Mouse (Mus musculus) heart, postnatal 0 days (tissue): ENCODE results near the gene Ube2d2b. TPM values are rescaled to one million over a fixed set of nuclear protein-coding genes. Genes with fewer than 3 reads are reported as not detected.

Source experiments
- ATAC-seq: fragments of 200-750 bp; cut with Nextera tagmentation; 2 replicates; pipeline ENCODE4 v1.8.0; 2017; ENCODE audit warnings: low read depth, moderate number of reproducible peaks, moderate library complexity; ENCODE audit not compliant: insufficient read depth
- DNase-seq: peaks from one replicate; pipeline ENCODE4 v3.0.0-alpha.2; 2016; ENCODE audit warnings: low spot score
- H3K27ac ChIP-seq: fragments of 300-500 bp; sonication (generic); 2 replicates; pipeline ENCODE4 v1.5.1; 2014; ENCODE audit warnings: low read depth, mild to moderate bottlenecking
- H3K27me3 ChIP-seq: fragments of 300-500 bp; sonication (generic); 2 replicates; pipeline ENCODE4 v1.6.1; 2014; ENCODE audit warnings: low read length, mixed read lengths; ENCODE audit not compliant: control insufficient read depth, insufficient read depth
- H3K36me3 ChIP-seq: fragments of 300-500 bp; sonication (generic); replicated peaks from 2 replicates; pipeline ENCODE4 v1.6.1; 2014; ENCODE audit warnings: low read length, mixed read lengths; ENCODE audit not compliant: control insufficient read depth, insufficient read depth
- H3K4me1 ChIP-seq: fragments of 300-500 bp; sonication (generic); 2 replicates; pipeline ENCODE4 v1.6.1; 2014; ENCODE audit warnings: antibody characterized with exemption; ENCODE audit not compliant: control insufficient read depth, insufficient read depth
- H3K4me2 ChIP-seq: fragments of 300-500 bp; sonication (generic); 2 replicates; pipeline ENCODE4 v1.6.1; 2014; ENCODE audit warnings: low read depth, mild to moderate bottlenecking, low read length, moderate library complexity
- H3K4me3 ChIP-seq: fragments of 300-500 bp; sonication (generic); 2 replicates; pipeline ENCODE4 v1.5.1; 2014; ENCODE audit warnings: low read depth, low read length
- H3K9ac ChIP-seq: fragments of 300-500 bp; sonication (generic); replicated peaks from 2 replicates; pipeline ENCODE4 v1.6.1; 2014; ENCODE audit warnings: low read depth, low read length, mixed read lengths
- H3K9me3 ChIP-seq: fragments of 300-500 bp; sonication (generic); replicated peaks from 2 replicates; pipeline ENCODE4 v1.6.1; 2016; ENCODE audit warnings: low read length; ENCODE audit not compliant: control insufficient read depth
- CTCF ChIP-seq: IDR thresholded peaks from 2 replicates; pipeline ENCODE4 v1.5.1; 2016; ENCODE audit warnings: antibody characterized with exemption, control low read depth, low read depth
- EP300 ChIP-seq: IDR thresholded peaks from 2 replicates; pipeline ENCODE4 v1.6.1; 2016; ENCODE audit warnings: antibody characterized with exemption, low read depth
- WGBS: fragments of 180-500 bp; shearing (Covaris S2); extraction: QIAGEN DNeasy Blood & Tissue Kit; methylation state at CpG from one replicate; pipeline ENCODE4 v1.1.7; 2014; 5-methylcytosine and 5-hydroxymethylcytosine counted together
- polyA plus RNA-seq: library from polyadenylated mRNA; unstranded; fragments of >200 nt; fragmentation: Nextera tagmentation; extraction: Ambion mirVana; gene quantifications from 2 replicates; pipeline ENCODE4 v1.2.1, GENCODE M21; 2015
- total RNA-seq: library from RNA; depleted of rRNA; stranded (reverse); fragments of >200 nt; gene quantifications from 2 replicates; pipeline ENCODE4 v1.2.3, GENCODE M21; 2014; ENCODE audit warnings: low replicate concordance

Gene Ube2d2b
- total and polyA plus RNA-seq, 2 experiments from 2014 or later: not detected

GRCm38 (mm10) chr5:107854556-107854955, 24.7 kb downstream of the Ube2d2b start:
- Histone ChIP-seq H3K4me1 (peaks cover 30% of the 10 kb centered on the region), H3K4me3 (no peak overlapping the region), H3K27ac (0 out of 2 replicates have a peak overlapping the region, but pooled peaks have one; percentile 70), H3K9me3 (0 out of 2 replicates have a peak, but pooled peaks cover 6% of the 10 kb centered on the region), H3K4me2 (no peak overlapping the region), H3K9ac (no peak overlapping the region), H3K27me3 (no peaks in the 10 kb centered on the region), H3K36me3 (peaks cover 5% of the 10 kb centered on the region; the same call in 1 of the 2 replicates)
- TF ChIP-seq EP300 (no peak), CTCF (no peak)
- DNase-seq (no peak), ATAC-seq (no peak)
- WGBS: 34% methylated on average over 3 of the region's 3 CpGs

GRCm38 (mm10) chr5:107855546-107855945, 25.6 kb downstream of the Ube2d2b start:
- no peak overlapping the region for H3K27ac ChIP-seq
- no peak overlapping the region for H3K4me3 ChIP-seq
- DNase-seq (no peak), ATAC-seq (no peak)
- no peaks in the 10 kb centered on the region for H3K36me3 ChIP-seq
- peaks cover 30% of the 10 kb centered on the region for H3K4me1 ChIP-seq
- no peaks in the 10 kb centered on the region for H3K9me3 ChIP-seq
- H3K4me2 ChIP-seq: no peak overlapping the region
- TF ChIP-seq EP300: no peak
- no peak for TF ChIP-seq CTCF
- no peaks in the 10 kb centered on the region for H3K27me3 ChIP-seq
- WGBS: 69% methylated on average over 2 of the region's 2 CpGs
- no peak overlapping the region for H3K9ac ChIP-seq

- H3K9me3 ChIP-seq: no peaks in the 10 kb centered on the region
- no peak for DNase-seq
- TF ChIP-seq CTCF (peak; percentile 50), EP300 (no peak)
- no peak overlapping the region for H3K27ac ChIP-seq
- H3K4me1 ChIP-seq: peaks cover 16% of the 10 kb centered on the region
- ATAC-seq: no peak
- 51% methylated on average over 2 of the region's 2 CpGs for WGBS
- no peaks in the 10 kb centered on the region for H3K27me3 ChIP-seq
- no peak overlapping the region for H3K4me3 ChIP-seq
- no peak overlapping the region for H3K4me2 ChIP-seq
- no peak overlapping the region for H3K9ac ChIP-seq
- no peaks in the 10 kb centered on the region for H3K36me3 ChIP-seq
These were observed 29.1 kb downstream of the Ube2d2b start for GRCm38 (mm10) chr5:107858963-107859362.

DNA sequence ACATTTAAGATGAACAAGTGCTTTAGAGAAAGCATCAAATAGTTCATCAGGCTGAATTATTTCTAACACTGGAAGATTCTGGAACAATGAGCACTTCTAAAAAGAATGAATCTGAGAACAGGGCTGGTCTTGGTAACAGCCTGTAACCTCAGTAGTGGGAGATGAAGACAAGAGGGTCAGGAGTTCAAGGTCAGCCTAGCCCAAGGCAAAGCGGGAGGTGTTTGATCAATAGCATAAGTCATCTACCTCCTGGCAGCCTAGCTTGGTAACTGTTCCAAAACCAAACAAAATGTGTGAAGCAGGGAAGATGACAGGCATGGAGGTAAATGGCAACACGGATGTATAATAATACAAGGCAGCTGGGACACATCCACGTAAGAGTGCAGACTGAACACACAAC, 34.1 kb downstream of the Ube2d2b start:
- ATAC-seq: no peak
- Histone ChIP-seq H3K4me3 (no peak overlapping the region), H3K4me2 (no peak overlapping the region), H3K9me3 (no peaks in the 10 kb centered on the region), H3K27ac (no peak overlapping the region), H3K36me3 (no peaks in the 10 kb centered on the region), H3K9ac (no peak overlapping the region), H3K27me3 (no peaks in the 10 kb centered on the region), H3K4me1 (peaks cover 16% of the 10 kb centered on the region)
- no peak for DNase-seq
- WGBS: 82% methylated on average over 3 of the region's 3 CpGs
- TF ChIP-seq CTCF (no peak), EP300 (no peak)

DNA sequence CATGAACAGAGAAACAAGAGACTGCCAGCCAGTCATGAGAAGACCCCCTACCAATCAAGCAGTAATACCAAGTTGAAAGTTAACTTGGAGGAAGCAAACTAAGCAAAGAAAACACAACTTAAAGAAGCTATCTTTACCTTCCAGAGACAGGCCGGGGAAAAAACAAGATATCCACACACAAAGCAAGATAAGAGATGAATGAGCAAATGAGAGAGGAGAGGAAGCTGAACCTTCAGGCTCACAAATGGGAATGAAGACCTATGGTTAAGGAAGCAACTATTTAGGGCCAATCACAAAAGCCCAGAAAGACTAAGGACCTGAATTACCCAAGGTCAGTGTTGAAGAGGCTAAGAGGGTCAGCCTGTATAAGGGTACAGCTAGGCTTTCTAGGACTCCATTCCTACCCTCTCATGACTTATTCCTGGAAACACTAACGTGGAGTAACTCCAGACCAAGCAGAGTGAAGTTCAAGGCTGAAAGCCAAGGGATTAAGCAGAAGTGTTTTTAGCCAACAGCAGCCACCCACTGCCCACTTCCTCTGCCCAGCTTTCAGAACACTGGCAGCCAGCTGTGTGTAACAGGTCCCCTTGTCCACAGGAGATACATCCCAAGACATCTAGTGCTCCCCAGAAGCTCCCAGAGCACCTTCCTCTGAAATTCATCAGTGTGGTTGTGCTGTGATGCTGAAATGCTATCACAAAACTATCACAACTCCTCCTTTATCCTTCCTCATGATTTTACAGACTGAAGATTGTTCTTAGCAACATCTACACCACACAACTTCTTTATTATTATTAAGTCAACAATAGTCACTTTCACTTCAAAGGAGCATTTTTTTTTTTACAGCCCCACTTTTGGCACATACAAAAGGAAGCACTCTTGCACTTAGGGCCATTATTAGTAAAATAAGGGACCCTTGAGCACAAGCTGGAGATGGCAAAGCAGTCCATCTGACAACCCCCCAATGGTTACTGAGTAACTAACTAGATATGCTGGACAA, 36.5 kb downstream of the Ube2d2b start:
- no peak overlapping the region for H3K4me3 ChIP-seq
- H3K9me3 ChIP-seq: no peaks in the 10 kb centered on the region
- H3K4me1 ChIP-seq: peaks cover 16% of the 10 kb centered on the region
- peak overlapping the region; percentile 26 for H3K27ac ChIP-seq
- peak overlapping the region; percentile 23; the same call in 1 of the 2 replicates for H3K4me2 ChIP-seq
- no peak for ATAC-seq
- 10% methylated on average over 2 of the region's 2 CpGs for WGBS
- H3K36me3 ChIP-seq: no peaks in the 10 kb centered on the region
- no peaks in the 10 kb centered on the region for H3K27me3 ChIP-seq
- no peak overlapping the region for H3K9ac ChIP-seq
- DNase-seq: peak; percentile 43
- TF ChIP-seq EP300 (no peak), CTCF (no peak)
